Mouse (Mus musculus) lung, postnatal 0 days (tissue): ENCODE results near the gene 5330417C22Rik.

Source experiments
- CTCF ChIP-seq: IDR thresholded peaks from 2 replicates; pipeline ENCODE4 v1.5.1; 2016; ENCODE audit warnings: antibody characterized with exemption, mild to moderate bottlenecking
- EP300 ChIP-seq: IDR thresholded peaks from 2 replicates; pipeline ENCODE4 v1.6.1; 2016; ENCODE audit warnings: antibody characterized with exemption, mild to moderate bottlenecking, control low read depth

- TF ChIP-seq CTCF (no peak), EP300 (no peak)
Measured at GRCm38 (mm10) chr3:108574018-108574417, 37.7 kb upstream of the 5330417C22Rik start.
